9 mouse cellular contexts compared by ENCODE assay signal in the genomic region with DNA sequence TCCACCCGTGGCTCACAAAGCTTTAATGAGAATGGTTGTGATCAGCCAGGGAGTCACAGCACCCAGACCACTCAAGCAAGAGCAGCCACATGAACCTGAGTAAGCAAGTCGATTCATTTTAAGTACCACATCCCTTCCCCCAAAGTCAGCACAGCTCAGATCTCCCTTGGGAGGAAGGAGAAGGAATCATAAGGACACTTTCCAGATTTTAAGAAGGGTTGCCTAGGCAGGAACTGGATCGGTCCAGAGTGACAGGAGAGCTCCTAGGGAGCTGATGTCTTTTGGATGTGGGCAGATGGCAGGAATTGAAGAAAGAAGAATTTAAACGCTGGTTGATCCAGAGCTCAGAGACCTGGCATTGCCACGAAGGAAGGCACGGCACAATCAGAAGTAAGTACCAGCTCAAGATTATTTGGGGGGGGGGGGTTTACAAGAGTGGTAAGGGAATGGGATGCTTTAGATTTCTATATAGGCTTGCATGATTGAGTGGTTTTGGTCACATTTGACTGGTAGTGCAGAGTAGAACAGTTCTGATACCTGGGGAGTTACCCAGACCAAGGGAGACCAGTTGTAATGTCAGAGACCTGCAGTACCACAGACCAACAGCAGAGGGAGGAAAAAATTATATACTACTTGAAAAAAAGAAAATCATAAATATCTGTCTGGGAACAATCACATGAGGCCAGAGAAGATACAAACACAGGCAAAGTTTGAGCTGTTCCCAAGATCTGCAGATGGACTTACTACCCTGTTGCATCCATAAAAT.
DNase-seq lines count a peak whose midpoint lies in the region; ATAC-seq and TF ChIP-seq lines count a peak whose summit lies in the region.
"Had no signal": no experiment of that assay in that cellular context is flagged by ENCODE, and none has a peak within 500 bp of the region (broad histone marks: within the 10 kb centered on the region; RNA-seq: fewer than 3 reads in every experiment).

No protein-coding gene starts in this region.

- H3K9me3 ChIP-seq in intestine, embryonic 15.5 days, result no peaks in the 10 kb centered on the region
- H3K9me3 ChIP-seq in intestine, embryonic 16.5 days (ENCODE audit: control insufficient read depth, low read length), result no peaks in the 10 kb centered on the region
- H3K9me3 ChIP-seq in ES-E14 (ENCODE audit: control insufficient read depth, insufficient read depth, low read depth, low read length), result no peaks in the 10 kb centered on the region
- H3K9me3 ChIP-seq: neural tube, embryonic 13.5 days had no signal

- DNase-seq in 3T3-L1 (ENCODE audit: low read depth, low spot score) (peak; percentile 71), ES-E14 (ENCODE audit: low read depth, low spot score) (peak; percentile 12)
- peak; percentile 41 for DNase-seq in gastrocnemius, postnatal 10 days
- peak; percentile 61 for DNase-seq in lung, postnatal 14 days
- no peak for DNase-seq in spleen, adult 12 weeks (ENCODE audit: low spot score)
- no peak for DNase-seq in left cerebral cortex, adult 8-10 months (ENCODE audit: low spot score in 2 of 2)

- no peak overlapping the region for H3K4me2 ChIP-seq in intestine, embryonic 15.5 days (replicated peaks)
- H3K4me2 ChIP-seq in intestine, embryonic 16.5 days (ENCODE audit: low read depth, low read length), result no peak overlapping the region
- H3K4me2 ChIP-seq: neural tube, embryonic 13.5 days had no signal

- H3K27me3 ChIP-seq in intestine, embryonic 15.5 days (replicated peaks), result no peaks in the 10 kb centered on the region
- H3K27me3 ChIP-seq in intestine, embryonic 16.5 days (replicated peaks; ENCODE audit: control insufficient read depth, insufficient read depth, low read length), result no peaks in the 10 kb centered on the region
- H3K27me3 ChIP-seq: neural tube, embryonic 13.5 days had no signal

- H3K4me1 ChIP-seq in intestine, embryonic 15.5 days (replicated peaks), result no peaks in the 10 kb centered on the region; the same call in 1 of the 2 replicates
- no peaks in the 10 kb centered on the region for H3K4me1 ChIP-seq in intestine, embryonic 16.5 days (ENCODE audit: control insufficient read depth, insufficient read depth, low read length)
- no peaks in the 10 kb centered on the region for H3K4me1 ChIP-seq in ES-E14 (ENCODE audit: control insufficient read depth in 2 of 2, insufficient read depth in 2 of 2, low read length in 2 of 2, poor library complexity in 1 of 2)
- H3K4me1 ChIP-seq: neural tube, embryonic 13.5 days had no signal

- WGBS in intestine, embryonic 15.5 days, result 86% methylated on average over 6 of the region's 6 CpGs
- WGBS in intestine, embryonic 16.5 days, result 83% methylated on average over 6 of the region's 6 CpGs

- no peaks in the 10 kb centered on the region for H3K36me3 ChIP-seq in intestine, embryonic 15.5 days
- no peaks in the 10 kb centered on the region for H3K36me3 ChIP-seq in intestine, embryonic 16.5 days (ENCODE audit: control insufficient read depth, insufficient read depth, low read length)
- H3K36me3 ChIP-seq in ES-E14 (ENCODE audit: control insufficient read depth, insufficient read depth, low read length, poor library complexity, severe bottlenecking), result peaks cover 2% of the 10 kb centered on the region; the same call in 1 of the 2 replicates
- H3K36me3 ChIP-seq: neural tube, embryonic 13.5 days had no signal

- H3K9ac ChIP-seq in intestine, embryonic 15.5 days, result no peak overlapping the region
- no peak overlapping the region for H3K9ac ChIP-seq in intestine, embryonic 16.5 days (ENCODE audit: low read depth, low read length)
- H3K9ac ChIP-seq in ES-E14 (ENCODE audit: insufficient read depth, low read depth, low read length, poor library complexity, severe bottlenecking), result no peak overlapping the region
- H3K9ac ChIP-seq: neural tube, embryonic 13.5 days had no signal

- in situ Hi-C loops in ES-E14 (cut with MboI; ENCODE audit: low sequenced_read_pairs in 2 of 2, unreplicated experiment in 2 of 2), result no loop called here

- peak; percentile 51; the same call in 1 of the 2 replicates for ATAC-seq in intestine, embryonic 15.5 days
- no peak for ATAC-seq in intestine, embryonic 16.5 days

- no peak overlapping the region for H3K27ac ChIP-seq in intestine, embryonic 15.5 days
- H3K27ac ChIP-seq in intestine, embryonic 16.5 days (ENCODE audit: low read length), result no peak overlapping the region
- no peak overlapping the region for H3K27ac ChIP-seq in ES-E14 (ENCODE audit: insufficient read depth, low read depth, low read length, poor library complexity, severe bottlenecking)
- H3K27ac ChIP-seq: neural tube, embryonic 13.5 days had no signal

- no peak overlapping the region for H3K4me3 ChIP-seq in intestine, embryonic 15.5 days (replicated peaks)
- no peak overlapping the region for H3K4me3 ChIP-seq in intestine, embryonic 16.5 days (ENCODE audit: low read length)
- no peak overlapping the region for H3K4me3 ChIP-seq in ES-E14 (ENCODE audit: insufficient read depth in 1 of 2, low read depth in 1 of 2, low read length in 2 of 2, poor library complexity in 1 of 2, severe bottlenecking in 1 of 2)
- H3K4me3 ChIP-seq: neural tube, embryonic 13.5 days had no signal

TF ChIP-seq in ES-E14, 5 proteins besides CTCF, POLR2A, EP300 and RAD21:
- TF ChIP-seq ZNF384 (IDR thresholded peaks at IDR 0.05; ENCODE audit: low read depth, low read length) (no peak), CHD2 (IDR thresholded peaks at IDR 0.05; ENCODE audit: low read depth, low read length) (no peak), ZC3H11A (IDR thresholded peaks at IDR 0.05; ENCODE audit: borderline replicate concordance, low read depth, low read length) (no peak), HCFC1 (IDR thresholded peaks at IDR 0.05; ENCODE audit: borderline replicate concordance, insufficient read depth, low read length) (no peak), MAFK (IDR thresholded peaks at IDR 0.05; ENCODE audit: insufficient read depth, low read depth, low read length) (no peak)

Comparison
In these comparisons a context has a peak if more than half of its experiments do, and no peak if none do; other contexts are left out.
1. DNase-seq: peak in 3T3-L1 (single experiment), ES-E14 (single experiment), gastrocnemius, postnatal 10 days (single experiment) and lung, postnatal 14 days (single experiment); none in spleen, adult 12 weeks (single experiment) and left cerebral cortex, adult 8-10 months (0 of 2).